Mouse (Mus musculus) urinary bladder, postnatal 36 days (tissue): ENCODE measurements at regions not wholly inside any gene's neighbourhood (a gene's known extent, or its start where the extent isn't known, plus 50 kb on each side); places are given as distances from the start of the nearest gene placed in this dataset.

Experiments used
- DNase-seq, 2 experiments: peaks; one replicate each; pipeline ENCODE4 v3.0.0; 2022; ENCODE audit warnings: low spot score in 2 of 2, mixed read lengths in 1 of 2

DNA sequence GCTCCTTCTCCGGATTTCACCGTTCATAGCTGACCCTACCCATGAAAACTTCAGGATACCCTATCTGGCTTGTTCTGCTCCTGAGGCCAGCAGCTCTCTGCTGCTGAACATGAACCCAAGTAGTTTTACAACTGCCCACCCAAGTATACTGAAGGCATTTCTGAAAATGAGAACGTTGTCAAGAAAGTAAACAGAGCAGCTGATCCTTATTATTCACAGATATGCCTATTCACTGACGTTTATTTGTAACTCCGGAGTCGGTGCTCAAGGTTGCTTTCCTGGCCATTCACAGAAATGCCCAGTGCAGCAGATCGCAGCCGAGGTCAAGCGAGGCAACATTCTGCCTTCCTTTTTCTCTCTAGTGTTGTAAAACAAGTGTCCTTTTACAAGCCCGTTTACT lies 128.4 kb upstream of the N6amt1 start:
- no peak for DNase-seq

GRCm38 (mm10) chr16:87225085-87225484 lies 128.9 kb upstream of the N6amt1 start:
- no peak for DNase-seq

GRCm38 (mm10) chr16:87224024-87224423 lies 130.0 kb upstream of the N6amt1 start:
- no peak for DNase-seq

DNA sequence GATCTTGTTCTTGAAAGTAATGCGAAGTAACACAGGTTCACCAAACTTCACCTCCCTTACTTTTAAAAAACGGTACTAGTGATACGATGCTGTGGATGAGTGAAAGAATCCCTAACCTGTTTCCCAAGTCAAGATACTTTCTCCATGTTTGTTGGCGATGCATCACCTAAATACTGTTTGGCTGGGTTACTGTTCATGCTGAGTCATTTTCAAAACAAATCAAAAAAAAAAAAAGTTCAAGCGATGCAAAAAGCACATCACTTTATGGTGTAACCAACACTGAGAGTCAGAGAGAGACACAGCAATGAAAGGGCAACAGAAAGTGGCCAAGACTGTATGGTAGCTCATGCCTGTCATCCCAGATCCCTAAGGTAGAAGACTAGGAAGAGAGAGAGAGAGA lies 133.4 kb upstream of the N6amt1 start:
- DNase-seq, result no peak

DNA sequence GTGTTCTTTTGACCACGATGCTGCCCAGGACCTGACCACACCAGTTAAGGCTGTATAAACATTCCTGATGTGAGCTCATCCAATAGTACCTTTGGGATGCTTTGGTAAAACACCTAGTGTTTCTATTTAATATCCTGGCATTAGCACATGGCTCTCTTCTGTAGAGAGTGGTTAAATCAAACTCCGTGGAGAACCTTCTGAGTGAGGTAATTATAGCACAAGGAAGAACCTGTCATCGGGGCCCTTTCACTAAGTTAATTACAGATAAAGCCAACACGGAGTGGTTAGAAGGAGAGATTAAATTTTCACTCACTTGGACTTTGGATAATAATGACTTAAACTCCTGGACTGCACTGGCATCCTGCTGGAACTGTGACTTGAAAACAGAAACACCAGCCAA lies 133.8 kb upstream of the N6amt1 start:
- no peak for DNase-seq

GRCm38 (mm10) chr16:87207875-87208274 lies 146.1 kb upstream of the N6amt1 start:
- DNase-seq, result no peak

DNA sequence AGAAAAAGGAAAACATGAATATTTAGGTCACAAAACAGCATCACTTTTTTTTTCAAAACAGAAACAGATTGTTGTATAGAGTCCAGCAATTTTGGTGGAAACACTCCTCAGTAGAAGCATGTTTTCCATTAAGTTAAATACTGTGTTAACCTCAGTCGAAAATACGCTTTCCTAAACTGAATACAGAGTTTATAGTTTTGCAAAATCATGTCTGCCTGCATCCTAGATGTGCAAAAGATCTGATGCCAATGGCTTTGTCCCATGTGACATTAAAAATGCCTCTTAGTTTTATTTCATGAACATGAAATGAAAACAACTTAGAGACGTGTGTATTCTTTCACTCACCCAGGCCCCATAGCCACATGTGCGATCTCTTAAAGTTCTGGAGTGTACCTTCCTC lies 163.5 kb upstream of the N6amt1 start:
- no peak for DNase-seq

GRCm38 (mm10) chr16:87188737-87189136 lies 165.2 kb upstream of the N6amt1 start:
- no peak for DNase-seq

- DNase-seq, result no peak
Observed at GRCm38 (mm10) chr16:87172395-87172794, 181.6 kb upstream of the N6amt1 start.

DNA sequence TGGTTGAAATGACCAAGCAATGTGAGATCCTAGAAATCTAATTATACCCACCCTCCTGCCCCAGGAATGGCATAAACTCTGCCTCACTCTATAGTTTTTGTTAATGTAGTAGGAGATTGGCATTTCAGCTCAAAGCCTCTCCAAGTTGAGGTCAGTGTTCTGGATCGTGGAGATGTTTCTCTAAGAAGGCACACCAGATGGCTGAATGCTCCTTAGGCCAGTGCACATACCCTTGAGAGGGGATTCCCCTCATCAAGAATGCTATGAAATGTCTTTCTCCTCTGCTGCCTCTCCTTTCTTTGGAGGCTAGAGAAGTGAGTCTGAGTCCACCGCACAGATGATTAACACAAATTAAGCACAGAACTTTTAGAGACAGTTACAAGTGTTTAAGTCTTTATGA lies 214.7 kb upstream of the N6amt1 start:
- no peak for DNase-seq

DNA sequence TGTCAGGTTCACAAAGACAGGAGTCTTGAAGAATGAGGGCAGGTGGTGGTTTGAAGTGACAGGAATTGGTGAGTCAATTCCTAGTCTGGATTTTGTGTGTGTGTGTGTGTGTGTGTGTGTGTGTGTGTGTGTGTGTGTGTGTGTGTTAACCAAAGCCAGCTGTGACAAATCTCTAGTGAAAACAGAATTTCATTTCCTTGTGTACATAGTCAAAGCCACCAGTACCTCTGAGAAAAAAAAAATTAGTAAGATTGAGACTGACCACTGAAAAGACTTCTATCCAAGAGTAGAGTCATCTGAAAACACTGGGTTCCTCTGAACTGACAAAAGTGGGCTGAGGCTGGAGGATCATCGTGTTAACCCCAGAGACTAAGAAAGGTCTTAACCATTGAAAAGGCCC lies 217.5 kb upstream of the N6amt1 start:
- DNase-seq, result no peak

GRCm38 (mm10) chr16:87134452-87134851 lies 219.5 kb upstream of the N6amt1 start:
- DNase-seq, result no peak

- DNase-seq, result no peak
Observed at GRCm38 (mm10) chr16:87133874-87134273, 220.1 kb upstream of the N6amt1 start.

DNA sequence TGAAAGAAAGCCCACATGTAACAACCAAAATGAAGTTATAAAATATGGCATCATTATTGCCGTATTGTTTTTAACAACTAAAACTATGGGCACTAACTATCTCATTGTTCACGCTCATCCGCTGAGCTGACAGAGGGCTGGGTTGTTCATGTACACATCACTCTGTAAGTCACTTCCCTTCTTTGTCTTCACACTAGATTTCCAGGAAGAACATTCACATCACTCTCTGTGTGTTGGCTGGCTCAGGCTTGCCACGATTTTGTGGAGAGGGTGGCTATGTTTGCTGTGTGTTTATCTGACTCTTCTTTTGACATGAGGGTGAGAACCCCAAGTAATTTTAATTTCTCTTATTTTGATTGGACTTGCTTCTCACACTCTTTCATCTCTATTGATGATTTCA lies 221.9 kb upstream of the N6amt1 start:
- DNase-seq, result no peak

- no peak for DNase-seq
Observed at GRCm38 (mm10) chr16:87130733-87131640, 223.0 kb upstream of the N6amt1 start.

DNA sequence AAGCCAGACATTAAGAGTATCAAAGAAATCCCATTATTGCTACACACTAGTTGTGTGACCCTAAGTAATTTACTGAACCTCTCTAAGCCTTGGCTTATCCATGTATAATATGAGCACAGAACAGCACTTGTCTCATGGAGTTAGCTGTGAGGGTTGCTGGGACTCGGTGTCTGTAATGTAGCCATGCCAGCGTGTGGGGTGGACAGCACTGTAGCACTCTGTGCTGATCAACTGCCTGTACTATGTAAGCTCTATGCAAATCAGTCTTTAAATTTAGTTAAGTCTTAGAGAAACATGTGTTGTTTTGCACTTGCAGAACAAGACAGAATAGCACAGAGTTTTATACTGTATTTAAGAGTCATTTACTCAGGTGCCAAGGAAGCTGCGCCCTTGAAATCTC lies 225.0 kb upstream of the N6amt1 start:
- DNase-seq, result no peak

DNA sequence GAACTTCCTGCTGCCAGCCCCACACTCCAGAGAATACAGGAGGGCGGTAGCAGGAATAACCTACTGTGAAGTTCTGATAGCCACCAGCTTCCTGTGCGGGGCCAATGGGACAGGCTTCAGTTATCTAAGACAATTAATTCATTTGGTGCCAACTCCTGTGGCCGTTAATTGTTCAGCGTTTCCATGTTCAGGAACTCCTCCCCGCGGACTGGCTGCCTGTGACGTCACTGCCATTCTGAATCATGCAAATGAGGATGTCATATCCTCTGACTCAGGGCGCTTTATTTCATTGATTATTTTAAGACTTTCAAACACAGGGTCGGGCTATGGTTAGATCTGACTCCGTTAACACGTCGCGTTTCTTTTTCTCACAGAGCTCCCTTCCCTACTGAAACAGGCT lies 225.8 kb upstream of the N6amt1 start:
- peak in 1 of 2 experiments; percentile 14 for DNase-seq

DNA sequence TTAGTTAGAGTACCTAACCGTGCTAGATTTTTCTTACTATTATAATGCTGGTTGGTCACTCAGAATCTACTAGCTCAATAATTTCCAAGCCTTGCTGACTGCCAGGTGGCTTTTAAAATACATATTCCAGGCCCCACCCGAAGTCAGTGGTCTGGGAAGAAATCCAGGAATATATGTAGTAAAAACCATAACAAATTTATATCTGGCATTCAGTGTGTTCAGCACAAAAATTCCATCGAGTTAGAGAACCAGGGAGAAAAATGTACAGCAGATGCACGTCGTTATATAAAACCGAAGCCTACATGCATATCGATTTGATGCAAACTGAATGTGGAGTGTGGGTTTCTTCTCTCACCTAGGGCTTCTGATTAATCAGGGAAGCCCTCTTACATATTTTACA lies 229.5 kb upstream of the N6amt1 start:
- DNase-seq, result no peak

- DNase-seq, result no peak
Observed at GRCm38 (mm10) chr16:87103599-87103998, 250.4 kb upstream of the N6amt1 start.

DNA sequence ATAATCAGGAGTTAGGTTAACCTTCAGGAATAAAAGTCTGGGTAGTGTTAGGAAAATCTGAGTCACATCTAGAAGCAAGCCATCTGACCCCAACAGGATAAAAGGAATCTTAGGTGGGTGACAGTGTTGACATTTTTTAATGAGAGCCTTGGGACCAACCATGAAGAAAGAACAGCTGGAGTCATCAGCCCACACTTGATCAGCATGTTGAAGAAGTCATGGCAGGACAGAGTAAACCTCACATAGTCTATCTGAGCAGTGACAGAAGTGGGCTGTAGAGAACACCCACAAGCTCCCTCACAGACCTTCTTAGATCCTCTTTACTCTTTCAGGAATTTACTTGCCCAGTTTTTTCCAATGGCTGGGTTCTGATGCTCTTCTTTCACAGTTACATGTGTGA lies 251.9 kb upstream of the N6amt1 start:
- DNase-seq, result no peak

GRCm38 (mm10) chr16:87092011-87092410 lies 262.0 kb upstream of the N6amt1 start:
- peak; percentile 45 to 72 for DNase-seq

DNA sequence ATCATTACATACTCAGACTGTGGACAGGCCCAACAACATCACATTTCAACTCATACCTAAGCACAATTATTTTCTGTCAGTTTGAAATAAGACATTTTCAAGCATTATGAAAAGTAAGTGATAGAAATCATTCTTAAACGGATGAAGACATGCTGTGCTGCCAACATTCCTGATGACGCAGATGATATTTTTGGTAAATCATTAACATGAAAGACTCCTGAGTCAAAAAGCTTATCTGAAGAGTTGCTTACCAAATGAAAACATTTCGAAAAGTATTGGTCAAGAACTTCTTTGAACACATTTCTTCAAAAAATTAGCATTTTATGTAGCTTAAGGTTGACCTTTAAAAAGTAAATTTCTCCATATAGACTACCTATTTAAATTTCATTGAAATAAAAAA lies 264.7 kb upstream of the N6amt1 start:
- no peak for DNase-seq

GRCm38 (mm10) chr16:87083505-87083904 lies 270.5 kb upstream of the N6amt1 start:
- no peak for DNase-seq

DNA sequence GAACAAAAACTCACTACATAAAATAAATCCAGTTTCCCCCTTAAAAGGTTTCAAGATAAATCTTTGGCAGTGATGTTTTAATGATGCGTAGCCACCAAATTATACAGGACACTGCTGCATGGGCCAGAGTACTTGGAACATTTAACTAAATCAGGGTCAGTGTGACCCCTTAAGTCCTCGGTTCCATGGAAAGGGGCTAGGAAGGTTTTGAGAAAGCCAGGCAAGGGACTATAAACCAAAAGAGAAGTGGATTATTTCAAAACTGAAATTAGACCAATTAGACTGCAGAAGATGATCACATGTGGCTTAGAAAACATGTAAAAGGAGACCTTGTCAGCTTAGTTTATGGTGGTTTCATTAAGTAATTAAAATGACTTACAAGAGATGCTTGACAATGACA lies 276.6 kb upstream of the N6amt1 start:
- DNase-seq, result no peak
